Mouse (Mus musculus) frontal cortex, postnatal 36 days (tissue): ENCODE results near the gene Sox10.
A peak's percentile ranks its signal among the peaks of the same experiment; 100 is the strongest.

Experiments used
- DNase-seq, 2 experiments: peaks; one replicate each; pipeline ENCODE4 v3.0.0; 2022; ENCODE audit warnings: low spot score in 2 of 2

Gene Sox10

DNA sequence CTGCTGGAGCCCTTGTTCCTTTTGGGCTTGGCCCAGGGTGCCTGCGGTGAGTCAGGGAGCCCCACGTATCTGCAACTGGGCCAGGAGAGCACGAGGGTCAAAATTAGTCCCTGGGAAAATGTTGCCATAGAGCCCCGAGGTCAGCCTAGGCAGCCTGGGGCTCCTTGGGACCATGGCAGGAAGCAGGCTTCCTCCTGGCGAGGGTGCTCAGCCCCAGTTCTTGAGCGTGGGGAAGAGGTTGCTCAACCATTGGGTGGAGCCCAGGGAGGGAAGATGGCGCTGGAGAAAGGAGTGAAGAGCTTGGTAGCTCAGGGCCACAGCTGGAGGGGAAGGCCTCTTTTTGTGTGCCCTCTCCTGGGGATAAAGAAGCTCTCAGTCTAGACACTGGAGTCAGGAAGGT lies 2.7 kb downstream of the Sox10 start:
- DNase-seq, result no peak

- no peak for DNase-seq
These were observed 9.5 kb downstream of the Sox10 start for GRCm38 (mm10) chr15:79155572-79155971.

DNA sequence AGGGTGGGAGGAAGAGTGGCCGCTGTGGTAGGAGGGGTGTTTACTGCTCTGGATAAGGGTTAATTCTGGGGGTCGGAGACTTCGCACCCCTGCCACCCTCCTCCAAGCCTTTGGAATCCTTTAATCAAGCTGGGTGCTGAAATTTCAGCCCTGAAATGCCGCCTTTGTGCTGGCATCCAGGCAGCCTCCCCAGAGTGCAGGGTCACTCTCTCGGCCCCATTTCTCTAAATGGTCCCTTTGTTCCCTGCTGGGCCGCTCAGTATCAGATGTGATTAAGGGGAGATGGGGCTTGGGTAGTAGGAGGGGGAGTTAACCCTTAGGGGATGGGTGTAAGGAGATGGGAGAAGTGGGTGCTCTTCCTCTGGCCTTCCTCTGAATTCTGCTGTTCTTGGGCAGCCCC lies 12.3 kb downstream of the Sox10 start:
- no peak for DNase-seq

DNA sequence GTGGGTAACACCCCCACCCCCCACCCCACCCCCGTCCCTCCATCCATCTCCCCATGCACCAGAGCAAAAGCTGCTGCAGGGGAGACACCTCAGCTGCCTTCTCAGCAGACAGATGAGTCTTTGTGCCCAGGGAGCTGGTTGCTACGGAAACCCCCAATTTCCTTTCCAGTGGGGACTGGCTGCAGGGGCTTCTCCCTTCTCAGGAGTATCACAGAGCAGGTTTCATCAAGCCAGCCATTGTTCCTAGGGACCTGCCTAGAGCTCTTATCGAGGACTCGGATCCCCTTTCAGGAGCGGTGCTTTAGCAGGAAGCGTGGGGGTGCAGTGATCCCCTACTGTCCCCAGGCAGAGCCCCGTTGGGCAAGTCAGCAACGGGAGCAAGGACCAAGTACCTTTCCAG lies 13.2 kb downstream of the Sox10 start:
- no peak for DNase-seq

DNA sequence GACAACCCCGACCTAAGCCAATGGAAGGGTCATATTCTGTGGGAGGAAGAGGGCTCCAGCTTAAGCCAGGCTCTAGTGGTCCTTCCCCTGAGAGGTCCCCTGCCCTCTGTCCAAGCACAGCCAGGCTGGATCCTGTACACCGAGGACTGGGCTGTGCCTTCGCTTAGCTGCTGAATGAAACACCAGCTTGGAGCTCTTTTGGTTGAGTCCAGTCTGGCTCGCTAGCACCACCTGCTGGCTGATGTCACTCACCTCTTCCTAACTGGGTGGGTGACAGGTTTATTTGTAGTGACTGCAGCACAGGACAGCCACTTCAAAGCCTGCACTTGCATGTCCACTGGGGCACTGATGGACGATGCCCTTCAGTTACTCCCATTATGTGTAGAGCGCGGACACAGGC lies 16.5 kb downstream of the Sox10 start:
- DNase-seq, result peak; percentile 71

DNA sequence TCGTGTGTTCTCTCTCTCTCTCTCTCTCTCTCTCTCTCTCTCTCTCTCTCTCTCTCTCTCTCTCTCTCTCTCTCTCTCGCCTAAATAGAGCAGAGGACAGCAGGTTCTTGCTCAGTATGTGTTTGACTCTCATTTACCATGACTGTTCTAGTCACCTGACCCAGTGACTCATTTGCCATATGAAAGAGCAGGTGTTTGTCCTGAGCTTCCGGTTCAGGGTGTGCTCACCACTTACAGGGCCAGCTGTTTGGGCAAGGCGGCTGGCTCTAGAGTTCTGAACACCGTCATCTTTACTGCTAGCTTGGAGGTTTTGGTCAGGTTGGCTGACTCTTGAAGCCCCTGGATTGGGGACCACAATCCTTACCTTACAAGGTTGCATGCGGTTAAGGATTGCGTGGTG lies 19.5 kb downstream of the Sox10 start:
- DNase-seq, result no peak

- no peak for DNase-seq
These were observed 21.0 kb downstream of the Sox10 start for GRCm38 (mm10) chr15:79144021-79144420.

DNA sequence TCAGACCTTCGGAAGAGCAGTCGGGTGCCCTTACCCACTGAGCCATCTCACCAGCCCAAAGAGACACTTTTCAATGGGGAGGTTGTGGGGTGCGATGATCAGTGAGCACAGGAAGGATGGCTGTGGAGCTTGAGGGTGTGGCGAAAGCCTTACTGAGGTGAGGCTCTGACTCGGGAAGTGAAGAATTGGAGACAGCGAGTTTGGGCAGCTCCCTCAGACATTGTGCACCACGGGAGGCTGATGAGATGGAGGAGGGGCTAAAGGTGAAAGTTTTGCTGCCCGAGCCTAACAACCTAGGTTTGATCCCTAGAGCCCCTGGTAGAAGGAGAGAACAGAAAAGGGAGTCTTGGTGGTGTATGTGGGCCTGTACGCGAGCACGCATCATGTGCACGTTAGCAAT lies 21.7 kb downstream of the Sox10 start:
- DNase-seq, result no peak

- DNase-seq, result no peak
These were observed 23.5 kb downstream of the Sox10 start for GRCm38 (mm10) chr15:79141566-79141917.

GRCm38 (mm10) chr15:79140866-79141565 lies 24.0 kb downstream of the Sox10 start, which contains the start of the genes Polr2f and 1700088E04Rik:
Gene Polr2f, plus strand, starts transcription at chr15:79141009.
Gene 1700088E04Rik, minus strand, starts transcription at chr15:79141253.
- peak; percentile 95 to 96 for DNase-seq

DNA sequence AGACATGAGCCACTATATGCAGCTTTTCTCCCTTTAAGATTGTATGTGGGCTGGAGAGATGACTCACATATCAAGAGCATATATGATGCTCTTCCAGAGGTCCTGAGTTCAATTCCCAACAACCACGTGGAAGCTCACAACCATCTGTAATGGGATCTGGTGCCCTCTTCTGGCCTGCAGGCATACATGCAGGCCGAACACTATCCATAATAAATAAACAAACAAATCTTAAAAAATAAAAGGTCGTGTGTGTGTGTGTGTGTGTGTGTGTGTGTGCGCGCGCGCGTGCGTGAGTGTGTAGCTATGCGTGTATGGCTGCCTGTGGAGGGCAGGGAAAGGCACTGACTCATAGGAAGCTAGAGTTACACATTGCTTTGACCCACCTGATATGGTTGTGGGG lies 25.4 kb downstream of the Sox10 start:
- no peak for DNase-seq

DNA sequence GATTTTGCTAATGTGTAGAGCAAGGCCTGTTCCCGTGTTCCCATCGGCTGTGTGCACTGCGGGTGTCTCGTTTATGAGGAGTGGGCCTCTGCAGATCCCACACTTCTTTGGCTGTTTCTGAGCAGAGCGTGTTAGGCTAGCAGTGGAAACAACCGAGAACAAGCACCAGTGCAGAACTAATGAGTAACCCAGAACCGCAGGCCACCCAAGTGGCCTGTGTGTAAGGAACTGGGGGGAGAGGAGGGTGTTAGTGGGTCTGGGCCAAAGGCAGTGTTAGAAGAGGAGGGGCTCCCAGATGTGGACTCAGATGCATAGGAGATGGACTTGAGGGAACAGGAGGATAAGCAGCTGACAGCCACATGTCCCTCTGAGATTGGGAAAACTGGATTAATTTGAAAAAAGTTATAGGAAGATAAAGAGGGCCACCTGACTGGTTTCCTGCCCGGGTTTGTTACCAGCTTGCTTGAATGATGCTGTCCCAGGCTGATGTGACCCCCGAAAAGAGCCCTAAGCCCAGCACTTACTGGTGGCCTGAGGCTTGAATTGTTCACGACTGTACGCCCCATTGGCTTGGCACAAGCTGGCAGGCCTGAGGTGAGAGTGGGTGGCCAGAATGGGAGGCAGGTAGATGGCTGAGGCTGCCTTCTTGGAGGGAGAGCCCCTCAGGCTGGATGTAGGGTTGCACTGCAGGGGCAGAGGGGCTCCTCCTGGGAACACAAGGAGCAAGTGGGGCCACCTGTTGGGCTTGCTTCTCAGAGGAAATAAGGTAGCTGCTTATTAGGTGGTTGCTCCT lies 29.1 kb downstream of the Sox10 start:
- no peak for DNase-seq

DNA sequence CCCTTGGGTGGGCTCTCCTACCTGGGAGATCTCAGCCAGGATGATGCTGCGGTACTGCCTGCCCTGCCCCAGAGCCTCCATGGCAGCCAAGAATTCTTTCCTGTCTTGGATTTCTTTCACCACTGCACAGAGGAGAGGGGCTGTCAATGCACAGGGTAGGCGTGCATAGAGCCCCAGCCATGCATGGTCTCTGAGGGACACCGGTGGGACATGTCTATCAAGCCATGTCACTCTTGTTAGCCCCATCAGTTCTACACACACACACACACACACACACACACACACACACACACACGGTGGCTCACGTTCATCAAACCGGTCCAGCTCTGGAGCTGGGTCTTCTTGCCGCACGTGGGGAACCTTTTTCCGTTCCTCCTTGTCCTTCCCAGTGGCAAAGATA lies 29.7 kb downstream of the Sox10 start:
- DNase-seq, result no peak

GRCm38 (mm10) chr15:79134496-79135270 lies 30.4 kb downstream of the Sox10 start:
- no peak for DNase-seq

GRCm38 (mm10) chr15:79133191-79133661 lies 31.8 kb downstream of the Sox10 start:
- DNase-seq, result no peak

GRCm38 (mm10) chr15:79131442-79131841 lies 33.6 kb downstream of the Sox10 start:
- peak in 1 of 2 experiments; percentile 43 for DNase-seq

- no peak for DNase-seq
These were observed 34.3 kb downstream of the Sox10 start for GRCm38 (mm10) chr15:79130782-79131181.

GRCm38 (mm10) chr15:79129311-79129710 lies 35.7 kb downstream of the Sox10 start:
- no peak for DNase-seq

- DNase-seq, result no peak
These were observed 36.8 kb downstream of the Sox10 start for GRCm38 (mm10) chr15:79128208-79128607.

GRCm38 (mm10) chr15:79127101-79127500 lies 37.9 kb downstream of the Sox10 start:
- DNase-seq, result no peak

- DNase-seq, result peak; percentile 49 to 50
These were observed 38.7 kb downstream of the Sox10 start for GRCm38 (mm10) chr15:79126217-79126932.
